16 mouse cellular contexts compared by ENCODE assay signal in the genomic region with DNA sequence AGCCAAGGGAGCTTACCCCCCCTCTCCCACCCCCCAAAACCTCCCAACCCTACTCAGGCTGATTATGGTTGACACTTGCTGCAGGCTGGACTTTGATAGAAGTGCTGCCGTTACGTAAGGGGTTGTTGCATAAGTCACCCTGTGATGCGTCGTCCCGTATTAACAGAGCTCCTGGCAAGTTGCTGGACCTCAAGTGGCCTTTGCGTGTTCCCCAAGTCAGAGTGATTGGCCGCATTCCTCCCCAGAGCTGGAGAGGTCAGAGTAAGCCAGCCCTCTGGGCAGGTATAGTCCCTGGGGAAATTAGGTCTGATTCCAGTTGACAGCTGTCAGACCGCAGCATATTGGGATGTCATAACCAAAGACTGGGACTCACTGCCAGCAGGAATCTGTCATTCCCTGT. TPM values are rescaled to one million over a fixed set of nuclear protein-coding genes. Genes with fewer than 3 reads are reported as not detected.
DNase-seq lines count a peak whose midpoint lies in the region; ATAC-seq and TF ChIP-seq lines count a peak whose summit lies in the region.
"Had no signal": no experiment of that assay in that cellular context is flagged by ENCODE, and none has a peak within 500 bp of the region (broad histone marks: within the 10 kb centered on the region; RNA-seq: fewer than 3 reads in every experiment).

No protein-coding gene starts in this region.

- DNase-seq in heart, adult 18-20 months: peak; percentile 60 to 68
- peak; percentile 99 for DNase-seq in liver, adult 2 months (ENCODE audit: extremely low read depth, low read depth, low spot score)
- no peak for DNase-seq in liver, embryonic 11.5 days (ENCODE audit: low spot score)
- peak; percentile 70 to 85 for DNase-seq in lung, postnatal 4 days
- no peak for DNase-seq in right cerebral cortex, adult 2 months (ENCODE audit: low spot score in 2 of 2)
- no peak for DNase-seq in right cerebral cortex, postnatal 4 days
- DNase-seq: B cell, adult 2 months; cerebellum, adult 2 months; gastrocnemius, postnatal 14 days had no signal

- H3K27ac ChIP-seq in heart, embryonic 11.5 days (ENCODE audit: low read depth, low read length): no peak overlapping the region
- peak overlapping the region; percentile 76 for H3K27ac ChIP-seq in liver, adult 2 months (replicated peaks; ENCODE audit: insufficient read depth, low read depth, low read length)
- H3K27ac ChIP-seq in liver, embryonic 11.5 days (ENCODE audit: low read depth, low read length): no peak overlapping the region
- no peak overlapping the region for H3K27ac ChIP-seq in liver, embryonic 15.5 days (replicated peaks)
- H3K27ac ChIP-seq: limb, embryonic 12.5 days had no signal

- H3K4me1 ChIP-seq in heart, embryonic 11.5 days (ENCODE audit: control insufficient read depth, insufficient read depth, low read length): peaks cover 8% of the 10 kb centered on the region
- peaks cover 13% of the 10 kb centered on the region for H3K4me1 ChIP-seq in liver, adult 2 months (ENCODE audit: control insufficient read depth, insufficient read depth, low read length)
- H3K4me1 ChIP-seq in liver, embryonic 11.5 days (replicated peaks; ENCODE audit: control insufficient read depth, insufficient read depth, low read length): no peaks in the 10 kb centered on the region
- peaks cover 16% of the 10 kb centered on the region for H3K4me1 ChIP-seq in liver, embryonic 15.5 days (replicated peaks)

- no peak for TF ChIP-seq CTCF in liver, adult 2 months (IDR thresholded peaks at IDR 0.05; ENCODE audit: low read depth, low read length)

- H3K4me3 ChIP-seq in heart, embryonic 11.5 days (ENCODE audit: low read depth, low read length): no peak overlapping the region
- no peak overlapping the region for H3K4me3 ChIP-seq in liver, adult 2 months (ENCODE audit: insufficient read depth, low read depth, low read length)
- H3K4me3 ChIP-seq in liver, embryonic 11.5 days (ENCODE audit: low read depth, low read length): no peak overlapping the region
- H3K4me3 ChIP-seq in liver, embryonic 15.5 days (replicated peaks): no peak overlapping the region
- H3K4me3 ChIP-seq: limb, embryonic 12.5 days had no signal

- 74% methylated on average over 8 of the region's 8 CpGs for whole genome bisulfite sequencing in heart, embryonic 11.5 days (ENCODE audit: insufficient replicate concordance)
- WGBS in liver, adult 2 months: 28% methylated on average over 8 of the region's 8 CpGs
- WGBS in liver, embryonic 11.5 days: 70% methylated on average over 8 of the region's 8 CpGs
- WGBS in liver, embryonic 15.5 days (ENCODE audit: insufficient replicate concordance): 70% methylated on average over 8 of the region's 8 CpGs

- no peaks in the 10 kb centered on the region for H3K79me2 ChIP-seq in liver, adult 2 months (ENCODE audit: control insufficient read depth, insufficient read depth, low read length)

- 0 out of 2 replicates have a peak, but pooled peaks cover 3% of the 10 kb centered on the region for H3K9me3 ChIP-seq in heart, embryonic 11.5 days (replicated peaks; ENCODE audit: control insufficient read depth, low read length)
- no peaks in the 10 kb centered on the region for H3K9me3 ChIP-seq in liver, embryonic 11.5 days (ENCODE audit: control insufficient read depth, low read length)
- H3K9me3 ChIP-seq in liver, embryonic 15.5 days (replicated peaks): no peaks in the 10 kb centered on the region
- H3K9me3 ChIP-seq: limb, embryonic 12.5 days had no signal

- no peak overlapping the region for H3K9ac ChIP-seq in heart, embryonic 11.5 days (ENCODE audit: low read depth, low read length)
- H3K9ac ChIP-seq in liver, adult 2 months (ENCODE audit: low read depth, low read length): no peak overlapping the region
- no peak overlapping the region for H3K9ac ChIP-seq in liver, embryonic 11.5 days (ENCODE audit: low read depth, low read length)
- H3K9ac ChIP-seq in liver, embryonic 15.5 days: no peak overlapping the region
- H3K9ac ChIP-seq: limb, embryonic 12.5 days had no signal

- H3K36me3 ChIP-seq in heart, embryonic 11.5 days (ENCODE audit: control insufficient read depth, insufficient read depth, low read length): no peaks in the 10 kb centered on the region
- H3K36me3 ChIP-seq in liver, adult 2 months (ENCODE audit: control insufficient read depth, insufficient read depth, low read length): no peaks in the 10 kb centered on the region
- no peaks in the 10 kb centered on the region for H3K36me3 ChIP-seq in liver, embryonic 11.5 days (ENCODE audit: control insufficient read depth, insufficient read depth, low read length)
- H3K36me3 ChIP-seq in liver, embryonic 15.5 days (replicated peaks): no peaks in the 10 kb centered on the region
- H3K36me3 ChIP-seq: limb, embryonic 12.5 days had no signal

- ATAC-seq in heart, embryonic 11.5 days (replicated peaks; ENCODE audit: insufficient number of reproducible peaks, low FRiP score, low TSS enrichment): no peak
- no peak for ATAC-seq in liver, embryonic 11.5 days (replicated peaks; ENCODE audit: low FRiP score)
- ATAC-seq in liver, embryonic 15.5 days (ENCODE audit: insufficient read depth): peak; percentile 55
- ATAC-seq: forebrain, embryonic 16.5 days; intestine, embryonic 16.5 days had no signal

- no peak overlapping the region for H3K4me2 ChIP-seq in heart, embryonic 11.5 days
- no peak overlapping the region for H3K4me2 ChIP-seq in liver, embryonic 11.5 days
- no peak overlapping the region for H3K4me2 ChIP-seq in liver, embryonic 15.5 days
- H3K4me2 ChIP-seq: limb, embryonic 12.5 days had no signal

- peaks cover 38% of the 10 kb centered on the region for H3K27me3 ChIP-seq in heart, embryonic 11.5 days (ENCODE audit: control insufficient read depth, insufficient read depth, low read length)
- H3K27me3 ChIP-seq in liver, adult 2 months (ENCODE audit: control insufficient read depth, insufficient read depth, low read length): no peaks in the 10 kb centered on the region
- peaks cover 33% of the 10 kb centered on the region for H3K27me3 ChIP-seq in liver, embryonic 11.5 days (replicated peaks; ENCODE audit: control insufficient read depth, insufficient read depth, low read length)
- peaks cover 33% of the 10 kb centered on the region for H3K27me3 ChIP-seq in liver, embryonic 15.5 days

- TF ChIP-seq POLR2A in liver, adult 2 months (IDR thresholded peaks at IDR 0.05; ENCODE audit: extremely low read depth, insufficient read depth, low read length): no peak

RNA-seq across cellular contexts. Expression of a gene that starts 1.1 kb away (rescaled TPM):
- total RNA-seq in heart, adult 18-20 months (2021): not detected
- polyA plus RNA-seq in heart, embryonic 11.5 days (2014; fragmentation: Nextera tagmentation; extraction: Ambion mirVana): not detected in 2 replicates
- not detected in 2 replicates for total RNA-seq in liver, adult 2 months (2014; rRNA removed)
- not detected in 2 replicates for polyA plus RNA-seq in liver, adult 2 months (2012; rRNA removed)
- not detected in 2 replicates for polyA plus RNA-seq in liver, embryonic 11.5 days (2014; fragmentation: Nextera tagmentation; extraction: Ambion mirVana)
- not detected in 2 replicates for polyA plus RNA-seq in liver, embryonic 15.5 days (2015; fragmentation: Nextera tagmentation; extraction: Ambion mirVana)
- total RNA-seq: ES-E14; gastrocnemius, postnatal 14 days; heart, postnatal 36 days had no signal
- polyA plus RNA-seq: intestine, embryonic 16.5 days had no signal

RNA-seq across cellular contexts. Expression of a gene that starts 43.9 kb away (rescaled TPM):
- 100 to 1,000 TPM; 561 to 602 TPM for total RNA-seq in heart, adult 18-20 months (2021)
- 225 and 236 TPM in 2 replicates for polyA plus RNA-seq in heart, embryonic 11.5 days (2014; fragmentation: Nextera tagmentation; extraction: Ambion mirVana)
- 2.7 and 3.6 TPM in 2 replicates for total RNA-seq in liver, adult 2 months (2014; rRNA removed)
- 5.6 TPM in 2 replicates for polyA plus RNA-seq in liver, adult 2 months (2012; rRNA removed)
- 1.2 and 2.8 TPM in 2 replicates for polyA plus RNA-seq in liver, embryonic 11.5 days (2014; fragmentation: Nextera tagmentation; extraction: Ambion mirVana)
- 3.5 and 3.9 TPM in 2 replicates for polyA plus RNA-seq in liver, embryonic 15.5 days (2015; fragmentation: Nextera tagmentation; extraction: Ambion mirVana)

Comparison
In these comparisons a context has a peak if more than half of its experiments do, and no peak if none do; other contexts are left out.
1. DNase-seq: peak in heart, adult 18-20 months (2 of 2), liver, adult 2 months (single experiment) and lung, postnatal 4 days (2 of 2); none in liver, embryonic 11.5 days (single experiment), right cerebral cortex, adult 2 months (0 of 2) and right cerebral cortex, postnatal 4 days (single experiment).
2. RNA of a gene that starts 43.9 kb away (polyA plus RNA-seq): 225 to 236 TPM in heart, embryonic 11.5 days; 5.6 TPM in liver, adult 2 months, 3.5 to 3.9 TPM in liver, embryonic 15.5 days and 1.2 to 2.8 TPM in liver, embryonic 11.5 days; every median in the first group is over 10 times any median in the second.